Mouse (Mus musculus) kidney, postnatal 10 days (tissue): ENCODE data around the gene AW011738.

Source experiments
- DNase-seq: peaks from one replicate; pipeline ENCODE4 v3.0.0; 2021; ENCODE audit warnings: mixed read lengths

AW011738 gene

GRCm38 (mm10) chr4:156251081-156251480 lies 48.0 kb downstream of the AW011738 start:
- no peak for DNase-seq

- DNase-seq = no peak
Observed at GRCm38 (mm10) chr4:156252140-156252539, 49.0 kb downstream of the AW011738 start.

DNA sequence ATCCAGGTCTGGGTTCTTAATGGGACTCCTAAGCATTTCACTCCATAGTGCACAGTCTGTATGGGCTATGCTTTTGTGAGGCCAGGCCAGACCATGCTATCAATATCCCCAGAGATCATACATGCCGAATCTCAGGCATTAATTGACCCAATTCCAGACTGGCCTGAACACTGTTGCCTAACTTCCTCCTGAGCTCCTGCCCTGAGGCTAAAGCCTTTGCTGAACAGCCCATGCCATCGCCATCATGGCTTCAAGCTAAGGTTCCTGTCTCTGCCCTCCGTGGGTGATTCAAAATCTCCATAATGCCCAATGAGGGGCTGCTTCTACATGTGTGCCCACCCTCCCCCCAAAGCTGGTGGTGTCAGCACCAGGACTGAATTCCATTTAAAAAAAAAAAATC lies 49.5 kb downstream of the AW011738 start:
- DNase-seq = no peak

GRCm38 (mm10) chr4:156253043-156253442 lies 49.9 kb downstream of the AW011738 start:
- DNase-seq = no peak

DNA sequence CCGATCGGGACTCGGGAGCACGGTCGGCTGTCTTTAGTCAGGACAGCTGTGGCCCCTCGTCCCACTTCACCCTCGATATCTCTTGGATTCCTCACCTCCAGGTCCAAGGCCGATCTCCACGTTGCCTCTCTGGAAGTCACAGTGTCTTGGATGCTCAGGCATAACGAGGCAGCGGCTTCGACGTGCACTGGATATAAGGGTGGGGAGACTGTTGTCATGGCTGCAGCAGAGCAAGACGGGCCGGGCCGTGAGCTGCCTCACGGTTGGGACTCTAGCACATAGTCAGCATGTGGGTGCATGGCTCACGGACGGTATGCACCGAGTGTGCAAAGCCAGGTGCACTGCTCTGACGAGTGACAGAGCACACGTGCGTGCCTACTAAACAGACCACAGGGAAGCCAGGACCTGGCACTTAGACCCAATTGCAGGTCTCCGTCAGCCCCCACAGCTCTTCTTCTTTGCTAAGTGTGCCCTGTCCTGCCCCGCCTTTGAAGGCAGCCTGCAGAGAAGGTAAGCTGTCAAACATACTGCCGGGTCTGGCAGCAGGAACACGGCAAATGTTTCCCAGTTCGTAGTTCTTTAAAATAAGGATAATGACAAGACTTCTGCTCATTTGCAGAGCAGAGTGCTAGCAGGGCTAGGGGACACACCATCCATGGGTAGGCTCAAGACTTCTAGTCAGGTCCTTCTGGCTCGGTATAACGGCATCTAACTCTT lies 51.4 kb downstream of the AW011738 start:
- DNase-seq = no peak
